In the genomic region with DNA sequence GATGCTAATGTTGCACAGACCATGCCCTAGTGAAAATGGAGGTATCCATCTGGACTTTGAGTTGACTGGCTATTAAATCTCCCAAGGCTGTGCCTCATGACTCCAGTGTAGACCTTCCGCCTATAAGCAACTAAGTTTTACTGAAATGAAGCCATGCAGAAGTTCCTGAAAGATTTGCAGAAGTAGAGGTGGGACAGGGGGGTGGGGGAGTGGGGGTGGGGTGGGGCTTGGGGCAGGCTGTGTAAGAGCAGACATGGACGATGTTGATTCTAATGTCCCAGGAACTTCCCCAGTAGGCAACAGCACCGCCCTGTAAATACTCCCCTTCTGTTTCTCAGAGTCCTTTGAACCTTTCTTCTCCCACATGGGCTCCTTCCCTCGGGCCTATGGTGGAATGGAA, we compare ENCODE assay signal across 28 mouse cellular contexts. TPM values are rescaled to one million over a fixed set of nuclear protein-coding genes. Genes with fewer than 3 reads are reported as not detected.
DNase-seq lines count a peak whose midpoint lies in the region; ATAC-seq and TF ChIP-seq lines count a peak whose summit lies in the region.
"Had no signal": no experiment of that assay in that cellular context is flagged by ENCODE, and none has a peak within 500 bp of the region (broad histone marks: within the 10 kb centered on the region; RNA-seq: fewer than 3 reads in every experiment).

No protein-coding gene starts in this region.

- 84% methylated on average over 4 of the region's 4 CpGs for WGBS in forebrain, embryonic 11.5 days

- no peak overlapping the region for H3K4me2 ChIP-seq in forebrain, embryonic 11.5 days (ENCODE audit: low read depth, low read length, severe bottlenecking)
- H3K4me2 ChIP-seq: embryonic facial prominence, embryonic 13.5 days; embryonic facial prominence, embryonic 15.5 days; forebrain, embryonic 13.5 days; forebrain, embryonic 15.5 days had no signal

- peaks cover 14% of the 10 kb centered on the region for H3K4me1 ChIP-seq in bone marrow macrophage, adult 2 months (ENCODE audit: control insufficient read depth, insufficient read depth, low read length)
- no peaks in the 10 kb centered on the region for H3K4me1 ChIP-seq in forebrain, embryonic 11.5 days (replicated peaks; ENCODE audit: control insufficient read depth, insufficient read depth, low read length)
- H3K4me1 ChIP-seq: embryonic facial prominence, embryonic 15.5 days; forebrain, embryonic 13.5 days; forebrain, embryonic 15.5 days had no signal

- no peaks in the 10 kb centered on the region for H3K9me3 ChIP-seq in forebrain, embryonic 11.5 days (ENCODE audit: control insufficient read depth, low read length)
- H3K9me3 ChIP-seq: embryonic facial prominence, embryonic 13.5 days; embryonic facial prominence, embryonic 15.5 days; forebrain, embryonic 15.5 days had no signal

- no peaks in the 10 kb centered on the region for H3K27me3 ChIP-seq in forebrain, embryonic 11.5 days (ENCODE audit: control insufficient read depth, insufficient read depth, low read length)
- H3K27me3 ChIP-seq: CH12.LX; embryonic facial prominence, embryonic 13.5 days; embryonic facial prominence, embryonic 15.5 days; forebrain, embryonic 13.5 days; forebrain, embryonic 15.5 days; Patski had no signal

- no peak overlapping the region for H3K9ac ChIP-seq in forebrain, embryonic 11.5 days (ENCODE audit: low read length)
- H3K9ac ChIP-seq: embryonic facial prominence, embryonic 13.5 days; embryonic facial prominence, embryonic 15.5 days; forebrain, embryonic 13.5 days; forebrain, embryonic 15.5 days; forebrain, postnatal 0 days had no signal

- TF ChIP-seq POLR2A in bone marrow macrophage, adult 2 months (IDR thresholded peaks at IDR 0.05; ENCODE audit: borderline replicate concordance, low read depth, low read length): no peak

- H3K4me3 ChIP-seq in bone marrow macrophage, adult 2 months (ENCODE audit: insufficient read depth, low read length): no peak overlapping the region
- no peak overlapping the region for H3K4me3 ChIP-seq in forebrain, embryonic 11.5 days (ENCODE audit: low read depth, low read length)
- H3K4me3 ChIP-seq: embryonic facial prominence, embryonic 13.5 days; embryonic facial prominence, embryonic 15.5 days; erythroblast, embryonic 14.5 days; forebrain, embryonic 10.5 days; forebrain, embryonic 13.5 days; forebrain, embryonic 15.5 days had no signal

- DNase-seq in embryo, embryonic 9.5 days (ENCODE audit: extremely low spot score): no peak
- DNase-seq in heart, postnatal 4 days: no peak
- DNase-seq in forebrain, embryonic 11.5 days (ENCODE audit: low spot score): no peak
- DNase-seq: adrenal gland, adult 8-10 months; adrenal gland, postnatal 14 days; adrenal gland, postnatal 36 days; B cell, adult 2 months; cerebellum, adult 11 months; cerebellum, adult 18-20 months; cerebellum, adult 8-10 months; cerebellum, adult 9-11 months; cerebellum, postnatal 14 days; cerebellum, postnatal 36 days; forebrain, postnatal 0 days had no signal

- 0 out of 2 replicates have a peak overlapping the region, but pooled peaks have one; percentile 9 for H3K27ac ChIP-seq in bone marrow macrophage, adult 2 months (ENCODE audit: insufficient read depth, low read depth, low read length)
- no peak overlapping the region for H3K27ac ChIP-seq in forebrain, embryonic 11.5 days (ENCODE audit: low read depth, low read length)
- H3K27ac ChIP-seq: embryonic facial prominence, embryonic 13.5 days; embryonic facial prominence, embryonic 15.5 days; forebrain, embryonic 10.5 days; forebrain, embryonic 13.5 days; forebrain, embryonic 15.5 days had no signal

- peak; percentile 72 for ATAC-seq in granulocyte monocyte progenitor cell, adult 5-6 weeks (replicated peaks; ENCODE audit: poor library complexity, severe bottlenecking)
- peak; percentile 38; the same call in 1 of the 2 replicates for ATAC-seq in megakaryocyte, adult 5-6 weeks (ENCODE audit: poor library complexity, severe bottlenecking)
- ATAC-seq in forebrain, embryonic 11.5 days (replicated peaks; ENCODE audit: low FRiP score): no peak
- ATAC-seq: activated CD4-positive, CD25-positive, alpha-beta regulatory T cell, adult 4 months; CD4-positive, CD25-positive, alpha-beta regulatory T cell, adult 4 months; forebrain, embryonic 13.5 days; forebrain, embryonic 15.5 days; forebrain, postnatal 0 days; Patski had no signal

- no peak for TF ChIP-seq CTCF in bone marrow macrophage, adult 2 months (IDR thresholded peaks at IDR 0.05; ENCODE audit: low read depth, low read length)

- H3K36me3 ChIP-seq in forebrain, embryonic 11.5 days (ENCODE audit: control insufficient read depth, insufficient read depth, low read length): no peaks in the 10 kb centered on the region
- H3K36me3 ChIP-seq: embryonic facial prominence, embryonic 13.5 days; embryonic facial prominence, embryonic 15.5 days; forebrain, embryonic 10.5 days; forebrain, embryonic 15.5 days; G1E had no signal

RNA-seq across cellular contexts. Expression of a gene that starts 16.9 kb away (rescaled TPM):
- 13.9 and 17.2 TPM in 2 replicates for polyA plus RNA-seq in bone marrow macrophage, adult 2 months (2012; ENCODE audit: insufficient read depth, insufficient read length, missing spikeins)
- 1.4 and 8.9 TPM in 2 replicates for total RNA-seq in granulocyte monocyte progenitor cell, adult 5-6 weeks (2014; fragmentation: Nextera tagmentation)
- 2.9 and 3.3 TPM in 2 replicates for total RNA-seq in granulocyte monocyte progenitor cell, adult 5-6 weeks (2017)
- 0.91 and 0.93 TPM in 2 replicates for total RNA-seq in megakaryocyte, adult 5-6 weeks (2015)
- total RNA-seq in megakaryocyte, adult 5-6 weeks (2017): 1.1 and 1.2 TPM in 2 replicates
- 10 to 100 TPM; 36.9 to 43.8 TPM for total RNA-seq in heart, postnatal 4 days (2021)
- polyA plus RNA-seq in forebrain, embryonic 11.5 days (2014; fragmentation: Nextera tagmentation; extraction: Ambion mirVana): 72.6 and 72.7 TPM in 2 replicates
- polyA plus RNA-seq: G1E had no signal
